Mouse (Mus musculus) hindbrain, embryonic 12.5 days (tissue): ENCODE measurements around the gene Tbx3. TPM values are rescaled to one million over a fixed set of nuclear protein-coding genes. Genes with fewer than 3 reads are reported as not detected.
A peak's percentile ranks its signal among the peaks of the same experiment; 100 is the strongest.

ENCODE experiments used
- ATAC-seq: fragments of 200-750 bp; cut with Nextera tagmentation; 2 replicates; pipeline ENCODE4 v1.8.0; 2017; ENCODE audit warnings: moderate TSS enrichment; ENCODE audit not compliant: low FRiP score
- H3K27ac ChIP-seq: fragments of 300-500 bp; sonication (generic); 2 replicates; pipeline ENCODE4 v1.5.1; 2016; ENCODE audit warnings: mild to moderate bottlenecking
- H3K27me3 ChIP-seq: fragments of 300-500 bp; sonication (generic); 2 replicates; pipeline ENCODE4 v1.6.1; 2016; ENCODE audit warnings: mild to moderate bottlenecking
- H3K36me3 ChIP-seq: fragments of 300-500 bp; sonication (generic); 2 replicates; pipeline ENCODE4 v1.6.1; 2016; ENCODE audit warnings: mild to moderate bottlenecking
- H3K4me1 ChIP-seq: fragments of 300-500 bp; sonication (generic); 2 replicates; pipeline ENCODE4 v1.6.1; 2016
- H3K4me2 ChIP-seq: fragments of 300-500 bp; sonication (generic); replicated peaks from 2 replicates; pipeline ENCODE4 v1.6.1; 2016; ENCODE audit warnings: mild to moderate bottlenecking
- H3K4me3 ChIP-seq: fragments of 300-500 bp; sonication (generic); 2 replicates; pipeline ENCODE4 v1.5.1; 2016; ENCODE audit warnings: mild to moderate bottlenecking
- H3K9ac ChIP-seq: fragments of 300-500 bp; sonication (generic); 2 replicates; pipeline ENCODE4 v1.6.1; 2016; ENCODE audit warnings: mild to moderate bottlenecking, moderate library complexity
- H3K9me3 ChIP-seq: fragments of 300-500 bp; sonication (generic); replicated peaks from 2 replicates; pipeline ENCODE4 v1.6.1; 2016; ENCODE audit warnings: mild to moderate bottlenecking
- WGBS: fragments of 180-500 bp; shearing (Covaris S2); methylation state at CpG from one replicate; pipeline ENCODE4 v1.1.7; 2016; 5-methylcytosine and 5-hydroxymethylcytosine counted together
- polyA plus RNA-seq: library from polyadenylated mRNA; unstranded; fragments of >200 nt; fragmentation: Nextera tagmentation; extraction: Ambion mirVana; gene quantifications from 2 replicates; pipeline ENCODE4 v1.2.1, GENCODE M21; 2016

The Tbx3 gene
- polyA plus RNA-seq, 1 experiment from 2014 or later = 8.9 TPM

DNA sequence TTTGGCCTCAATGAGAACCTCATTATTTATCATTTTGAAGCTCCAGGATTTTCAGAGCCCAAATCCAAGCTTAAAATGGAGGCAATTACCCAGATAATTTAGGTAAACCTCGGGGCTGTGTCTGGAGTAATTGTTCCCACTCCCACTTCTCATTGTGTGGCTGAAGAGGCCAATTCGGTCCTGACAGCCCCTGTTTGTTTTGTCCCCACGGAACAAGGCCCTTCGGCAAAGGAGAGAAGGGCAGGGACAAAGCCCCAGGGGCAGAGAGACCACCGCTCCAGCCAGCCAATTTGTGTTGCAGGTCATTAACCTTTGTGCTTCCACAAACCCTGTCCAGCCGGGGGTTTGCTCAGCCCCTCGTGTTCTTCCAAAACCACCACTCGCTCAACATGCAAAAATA lies 24.4 kb downstream of the Tbx3 start:
- ATAC-seq = no peak
- Histone ChIP-seq H3K4me3 (no peak overlapping the region), H3K4me1 (peaks cover 3% of the 10 kb centered on the region; the same call in 1 of the 2 replicates), H3K9ac (no peak overlapping the region), H3K27me3 (peaks cover 86% of the 10 kb centered on the region), H3K27ac (no peak overlapping the region), H3K4me2 (no peak overlapping the region), H3K36me3 (no peaks in the 10 kb centered on the region), H3K9me3 (no peaks in the 10 kb centered on the region)
- 5% methylated on average over 8 of the region's 8 CpGs for WGBS

DNA sequence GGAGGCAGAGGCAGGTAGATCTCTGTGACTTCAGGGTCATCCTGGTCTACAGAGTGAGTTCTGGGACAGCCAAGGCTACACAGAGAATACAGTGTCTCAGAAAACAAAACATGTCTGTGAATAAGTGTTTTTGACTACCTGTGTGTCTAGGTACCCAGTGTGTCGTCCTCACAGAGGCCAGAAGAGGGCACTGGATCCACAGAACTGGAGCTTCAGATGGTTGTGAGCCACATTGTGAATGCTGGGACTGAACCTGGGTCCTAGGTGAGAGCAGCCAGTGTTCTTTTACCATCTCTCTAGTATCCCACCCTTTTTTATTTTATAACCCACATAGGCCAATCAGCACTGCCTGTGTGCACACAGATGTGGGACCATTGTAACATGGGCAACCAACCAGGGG lies 32.6 kb downstream of the Tbx3 start:
- ATAC-seq = no peak
- Histone ChIP-seq H3K36me3 (no peaks in the 10 kb centered on the region), H3K9ac (no peak overlapping the region), H3K9me3 (peaks cover 4% of the 10 kb centered on the region; the same call in 1 of the 2 replicates), H3K4me3 (no peak overlapping the region), H3K4me2 (no peak overlapping the region), H3K4me1 (peaks cover 6% of the 10 kb centered on the region; the same call in 1 of the 2 replicates), H3K27me3 (peaks cover 82% of the 10 kb centered on the region), H3K27ac (no peak overlapping the region)
- 67% methylated on average over 1 of the region's 1 CpGs for WGBS

DNA sequence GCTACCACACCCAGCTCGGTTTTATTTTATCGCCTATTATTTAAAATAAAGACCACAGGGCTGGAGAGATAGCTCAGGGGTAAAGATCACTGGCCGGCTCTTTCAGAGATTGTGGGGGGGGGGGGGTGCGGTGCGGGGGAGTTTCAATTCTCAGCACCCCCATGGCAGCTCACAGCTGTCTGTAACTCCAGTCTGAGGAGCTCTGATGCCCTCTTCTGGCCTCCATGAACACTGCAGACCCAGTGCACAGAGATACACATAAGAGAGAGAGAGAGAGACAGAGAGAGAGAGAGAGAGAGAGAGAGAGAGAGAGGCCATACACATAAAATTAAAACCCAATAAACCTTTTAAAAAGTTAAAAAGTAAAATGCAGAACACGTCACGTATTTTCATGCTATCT lies 34.4 kb downstream of the Tbx3 start:
- peaks cover 90% of the 10 kb centered on the region for H3K27me3 ChIP-seq
- no peak for ATAC-seq
- no peak overlapping the region for H3K4me2 ChIP-seq
- H3K36me3 ChIP-seq = no peaks in the 10 kb centered on the region
- peaks cover 8% of the 10 kb centered on the region for H3K9me3 ChIP-seq
- 57% methylated on average over 7 of the region's 7 CpGs for WGBS
- no peak overlapping the region for H3K9ac ChIP-seq
- H3K4me3 ChIP-seq = no peak overlapping the region
- no peak overlapping the region for H3K27ac ChIP-seq
- H3K4me1 ChIP-seq = peaks cover 6% of the 10 kb centered on the region; the same call in 1 of the 2 replicates

DNA sequence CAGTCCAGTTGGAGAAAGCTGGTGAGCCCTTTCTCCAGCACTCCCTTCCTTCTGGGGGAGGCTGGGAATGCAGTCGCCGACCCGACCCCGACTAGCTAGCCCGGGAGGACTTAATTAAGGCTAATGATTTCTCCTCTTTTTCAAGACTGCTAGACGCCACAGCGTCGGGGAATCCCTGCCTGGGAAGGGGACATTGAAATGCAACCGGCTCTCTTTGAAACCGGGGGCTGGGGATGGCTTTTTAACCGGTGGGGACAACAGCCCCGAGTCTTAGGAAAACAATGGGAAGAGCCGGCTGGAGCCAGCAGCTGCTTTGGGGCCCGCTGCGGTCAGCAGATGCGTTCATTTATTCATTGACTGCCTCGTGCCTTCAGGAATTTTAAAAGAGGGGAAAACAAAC lies 36.0 kb downstream of the Tbx3 start:
- under 1% methylated on average over 17 of the region's 17 CpGs for WGBS
- ATAC-seq = no peak
- Histone ChIP-seq H3K4me2 (peak overlapping the region; percentile 47), H3K27ac (no peak overlapping the region), H3K4me3 (peak overlapping the region; percentile 11; the same call in 1 of the 2 replicates), H3K9ac (no peak overlapping the region; the same call in 1 of the 2 replicates), H3K36me3 (no peaks in the 10 kb centered on the region), H3K9me3 (peaks cover 9% of the 10 kb centered on the region), H3K4me1 (peaks cover 6% of the 10 kb centered on the region; the same call in 1 of the 2 replicates), H3K27me3 (peaks cover 95% of the 10 kb centered on the region)

DNA sequence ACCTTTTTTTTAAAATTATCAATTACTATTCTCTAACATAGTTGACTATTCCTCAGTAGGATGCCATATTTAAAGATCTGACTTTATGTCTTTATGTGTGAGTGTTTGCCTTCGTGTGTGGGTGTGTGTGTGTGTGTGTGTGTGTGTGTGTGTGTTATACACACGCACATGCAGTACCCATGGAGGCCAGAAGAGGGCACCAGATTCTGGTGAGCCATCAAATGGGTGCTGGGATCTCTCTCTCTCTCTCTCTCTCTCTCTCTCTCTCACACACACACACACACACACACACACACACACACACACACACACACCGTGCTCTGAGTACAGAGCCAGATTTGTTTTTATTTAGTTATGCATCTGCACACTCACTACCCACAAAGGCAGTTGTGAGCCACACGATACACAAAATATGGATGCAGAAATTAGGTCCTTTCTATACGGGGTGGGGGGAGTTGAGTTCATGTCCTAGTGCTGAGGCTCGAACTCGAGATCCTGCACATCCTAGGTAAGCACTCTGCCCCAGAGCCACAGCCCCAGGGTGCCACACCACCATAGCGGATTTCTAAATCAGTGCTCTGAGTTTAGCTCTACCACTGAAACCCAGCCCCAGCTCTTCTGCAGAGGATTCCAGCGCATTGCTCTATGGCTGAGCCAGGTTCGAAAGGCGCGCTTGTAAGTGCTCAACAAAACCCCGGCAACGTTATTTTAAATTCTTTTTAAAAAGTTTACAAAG lies 38.5 kb downstream of the Tbx3 start:
- H3K36me3 ChIP-seq = no peaks in the 10 kb centered on the region
- peaks cover 88% of the 10 kb centered on the region for H3K27me3 ChIP-seq
- H3K4me3 ChIP-seq = no peak overlapping the region
- peaks cover 7% of the 10 kb centered on the region; the same call in 1 of the 2 replicates for H3K9me3 ChIP-seq
- peaks cover 6% of the 10 kb centered on the region; the same call in 1 of the 2 replicates for H3K4me1 ChIP-seq
- no peak overlapping the region for H3K9ac ChIP-seq
- no peak overlapping the region for H3K27ac ChIP-seq
- 77% methylated on average over 14 of the region's 14 CpGs for WGBS
- H3K4me2 ChIP-seq = no peak overlapping the region
- ATAC-seq = no peak

DNA sequence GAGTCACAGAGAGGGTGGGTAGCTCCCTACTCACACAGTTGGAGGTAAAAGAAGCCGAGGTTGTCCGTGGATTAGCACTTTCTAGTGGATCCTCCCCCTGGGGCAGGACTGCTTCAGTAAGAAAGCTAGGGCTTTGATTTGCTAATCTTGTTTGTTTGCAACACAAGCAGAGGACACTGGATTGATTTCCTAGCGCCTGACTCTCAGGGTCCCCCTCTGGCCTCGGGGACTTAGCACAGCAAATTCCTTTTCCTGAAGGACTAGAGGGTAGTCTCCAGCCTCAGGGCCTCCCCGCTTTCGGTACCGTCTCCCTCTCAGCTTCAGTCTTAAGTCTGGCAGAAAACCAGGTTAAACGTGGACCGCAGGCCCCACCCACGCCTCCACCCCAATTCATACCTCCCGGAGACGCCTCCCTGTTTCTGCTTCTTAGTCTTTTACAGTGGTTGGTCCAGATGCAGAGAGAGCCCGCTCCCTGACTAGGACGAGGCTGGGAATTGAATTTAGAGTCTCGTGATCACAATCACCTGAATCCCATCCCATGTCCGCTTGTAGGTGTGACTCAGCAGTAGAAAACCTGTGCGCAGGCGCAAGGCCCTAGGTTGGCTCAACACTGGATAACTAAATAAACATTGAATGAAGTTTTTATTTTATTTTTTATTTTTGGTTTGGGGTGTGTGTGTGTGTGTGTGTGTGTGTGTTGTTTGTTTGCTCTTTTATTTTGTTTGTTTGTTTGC lies 39.5 kb downstream of the Tbx3 start:
- no peak for ATAC-seq
- H3K9ac ChIP-seq = no peak overlapping the region

DNA sequence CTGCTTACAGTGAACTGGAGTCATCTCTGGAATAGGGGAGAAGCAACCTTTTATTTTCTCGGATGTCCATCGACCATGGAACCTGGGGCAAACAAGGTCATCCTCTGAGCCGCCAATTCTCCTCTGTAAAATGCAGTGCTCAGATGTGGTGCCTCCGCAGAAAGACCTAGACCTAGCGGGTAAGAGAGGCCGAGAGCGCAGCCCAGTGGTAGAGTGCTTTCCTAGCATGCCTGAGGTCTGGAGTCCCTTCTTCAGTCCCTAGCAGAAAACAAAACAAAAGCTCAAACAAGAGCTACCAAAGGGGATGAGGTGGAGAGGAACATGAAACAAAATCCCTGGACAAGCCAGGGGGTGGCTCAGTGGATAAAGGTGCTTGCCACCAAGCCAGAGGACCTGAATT lies 40.3 kb downstream of the Tbx3 start:
- H3K27ac ChIP-seq = no peak overlapping the region
- H3K4me2 ChIP-seq = no peak overlapping the region
- H3K4me1 ChIP-seq = peaks cover 6% of the 10 kb centered on the region; the same call in 1 of the 2 replicates
- no peak overlapping the region for H3K9ac ChIP-seq
- 8% methylated on average over 7 of the region's 7 CpGs for WGBS
- H3K36me3 ChIP-seq = no peaks in the 10 kb centered on the region
- ATAC-seq = no peak
- H3K4me3 ChIP-seq = no peak overlapping the region
- peaks cover 7% of the 10 kb centered on the region; the same call in 1 of the 2 replicates for H3K9me3 ChIP-seq
- H3K27me3 ChIP-seq = peaks cover 78% of the 10 kb centered on the region

More for the DNA sequence above, 39.5 kb downstream of the Tbx3 start:
- Histone ChIP-seq H3K4me1 (peaks cover 6% of the 10 kb centered on the region; the same call in 1 of the 2 replicates), H3K4me3 (no peak overlapping the region), H3K4me2 (no peak overlapping the region), H3K36me3 (no peaks in the 10 kb centered on the region), H3K27ac (no peak overlapping the region), H3K9me3 (peaks cover 7% of the 10 kb centered on the region; the same call in 1 of the 2 replicates), H3K27me3 (peaks cover 80% of the 10 kb centered on the region)
- WGBS = 8% methylated on average over 18 of the region's 18 CpGs

DNA sequence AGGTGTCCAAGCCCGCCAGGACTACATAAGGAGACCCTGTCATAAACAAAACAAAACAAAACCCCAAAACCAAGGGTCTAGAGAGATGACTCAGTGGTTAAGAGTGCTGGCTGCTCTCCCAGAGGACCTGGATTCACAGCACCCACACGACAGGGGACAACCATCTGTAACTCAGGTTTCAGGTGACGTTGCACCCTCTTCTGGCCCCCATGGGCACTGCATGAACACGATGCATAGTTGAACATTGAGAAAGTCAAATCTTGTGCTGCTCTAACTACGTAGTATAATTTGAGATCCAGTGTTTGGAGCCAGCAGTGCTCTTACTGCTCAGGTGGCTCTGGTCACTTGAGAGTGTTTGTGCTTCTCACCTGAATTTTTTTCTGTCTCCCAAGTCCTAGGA lies 41.2 kb downstream of the Tbx3 start:
- H3K9ac ChIP-seq = no peak overlapping the region
- ATAC-seq = no peak
- peaks cover 75% of the 10 kb centered on the region for H3K27me3 ChIP-seq
- H3K27ac ChIP-seq = no peak overlapping the region
- no peak overlapping the region for H3K4me2 ChIP-seq
- no peaks in the 10 kb centered on the region for H3K36me3 ChIP-seq
- WGBS = 84% methylated on average over 5 of the region's 5 CpGs
- H3K9me3 ChIP-seq = peaks cover 7% of the 10 kb centered on the region; the same call in 1 of the 2 replicates
- H3K4me1 ChIP-seq = peaks cover 1% of the 10 kb centered on the region; the same call in 1 of the 2 replicates
- H3K4me3 ChIP-seq = no peak overlapping the region

DNA sequence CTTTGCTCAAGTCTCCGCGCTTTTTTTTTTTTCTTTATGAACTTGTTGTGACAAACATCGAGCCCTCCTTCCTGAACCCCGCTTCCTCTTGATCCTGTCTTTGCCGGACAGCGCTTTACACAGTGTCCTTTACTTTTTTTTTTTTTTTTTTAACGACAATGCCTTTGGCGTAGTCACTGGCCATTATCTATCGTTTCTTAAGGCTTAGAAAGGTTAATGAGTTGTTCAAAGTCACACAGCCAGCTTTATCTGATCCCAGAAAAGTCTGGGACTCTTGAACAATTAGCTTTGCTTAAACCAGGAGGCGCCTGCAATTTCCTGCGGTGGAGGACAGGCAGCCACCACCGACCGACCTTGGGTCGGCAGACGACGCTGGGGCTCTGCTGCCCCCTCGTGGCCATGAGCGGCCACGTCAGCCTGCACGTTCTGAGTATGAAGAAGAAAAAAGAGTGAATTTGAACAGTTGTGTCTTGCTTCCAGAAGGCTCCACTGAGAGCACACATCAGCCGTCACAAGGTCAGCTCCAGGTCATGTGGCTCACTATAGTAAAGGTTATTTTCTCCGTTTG lies 42.3 kb downstream of the Tbx3 start:
- Histone ChIP-seq H3K27ac (no peak overlapping the region), H3K4me2 (no peak overlapping the region), H3K27me3 (peaks cover 66% of the 10 kb centered on the region), H3K4me3 (no peak overlapping the region), H3K4me1 (no peaks in the 10 kb centered on the region), H3K9ac (no peak overlapping the region), H3K36me3 (no peaks in the 10 kb centered on the region), H3K9me3 (peaks cover 7% of the 10 kb centered on the region; the same call in 1 of the 2 replicates)
- 11% methylated on average over 22 of the region's 22 CpGs for WGBS
- no peak for ATAC-seq

DNA sequence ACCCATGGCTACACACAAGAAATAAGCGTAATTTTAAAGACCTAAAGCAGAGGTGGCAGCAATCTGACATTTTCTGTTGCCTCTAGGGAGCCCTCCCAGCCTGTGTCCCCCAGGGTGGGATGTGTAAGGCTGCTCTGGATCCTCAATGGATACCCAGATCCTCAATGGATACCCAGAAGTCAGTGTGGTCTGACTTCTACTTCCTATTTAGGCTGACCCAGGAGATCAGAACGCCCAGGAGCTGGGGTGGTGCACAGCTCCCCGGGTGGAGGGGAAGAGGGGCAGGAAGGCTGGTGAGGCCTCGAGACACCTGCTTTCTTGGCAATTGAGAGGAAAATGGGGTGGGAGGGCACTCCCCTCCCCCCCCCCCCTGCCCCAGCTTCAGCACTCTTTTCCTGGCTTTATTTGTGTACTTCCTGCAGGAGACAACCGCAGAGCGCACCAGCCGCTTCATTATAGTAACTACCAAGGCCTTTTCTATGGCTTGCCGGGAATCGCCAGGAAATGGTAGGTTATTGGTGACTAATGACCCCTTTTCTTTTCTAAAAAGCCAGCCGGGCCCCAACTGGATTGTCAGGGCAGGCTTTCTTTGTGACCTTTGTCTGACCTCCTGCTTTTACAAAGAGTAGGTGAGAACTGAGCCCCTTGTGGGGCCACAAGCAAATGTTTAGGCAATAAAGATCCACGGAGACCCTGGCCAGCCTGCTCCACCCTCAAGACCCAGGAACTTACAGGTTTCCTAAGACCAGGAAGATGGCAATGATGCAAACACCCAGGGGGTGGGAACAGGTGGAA lies 50.2 kb downstream of the Tbx3 start:
- ATAC-seq = no peak
- H3K4me2 ChIP-seq = no peak overlapping the region
- WGBS = 27% methylated on average over 11 of the region's 11 CpGs
- no peak overlapping the region for H3K4me3 ChIP-seq
- H3K36me3 ChIP-seq = no peaks in the 10 kb centered on the region
- no peaks in the 10 kb centered on the region; the same call in 1 of the 2 replicates for H3K4me1 ChIP-seq
- no peaks in the 10 kb centered on the region; the same call in 1 of the 2 replicates for H3K9me3 ChIP-seq
- peaks cover 34% of the 10 kb centered on the region for H3K27me3 ChIP-seq
- no peak overlapping the region for H3K9ac ChIP-seq
- no peak overlapping the region for H3K27ac ChIP-seq

DNA sequence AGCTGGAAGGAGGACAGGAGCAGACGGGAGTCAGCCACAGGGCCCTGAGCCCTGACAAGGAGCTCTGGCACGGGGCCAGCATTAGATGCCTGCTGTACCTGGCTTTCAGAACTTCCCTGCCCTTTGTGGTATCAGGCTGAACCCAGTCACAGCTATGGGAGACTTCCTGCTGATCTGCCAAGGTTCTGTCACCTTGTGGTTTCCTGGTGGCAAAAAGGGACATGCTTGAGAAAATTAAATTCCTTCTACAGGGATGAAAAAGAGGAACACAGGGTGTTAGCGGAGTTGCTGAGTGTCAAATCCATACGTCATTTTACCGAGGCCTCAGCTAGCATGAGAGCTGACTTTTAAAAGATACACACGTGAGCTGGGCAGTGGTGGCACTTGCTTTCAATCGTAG lies 62.5 kb downstream of the Tbx3 start:
- H3K27ac ChIP-seq = no peak overlapping the region
- H3K9ac ChIP-seq = no peak overlapping the region
- no peaks in the 10 kb centered on the region for H3K4me1 ChIP-seq
- no peak overlapping the region for H3K4me3 ChIP-seq
- no peaks in the 10 kb centered on the region for H3K36me3 ChIP-seq
- peaks cover 7% of the 10 kb centered on the region for H3K27me3 ChIP-seq
- H3K9me3 ChIP-seq = 0 out of 2 replicates have a peak, but pooled peaks cover 3% of the 10 kb centered on the region
- no peak for ATAC-seq
- WGBS = 71% methylated on average over 7 of the region's 7 CpGs
- H3K4me2 ChIP-seq = no peak overlapping the region
